Mouse (Mus musculus) limb, embryonic 13.5 days (tissue): ENCODE measurements around the gene Xiap. TPM values are rescaled to one million over a fixed set of nuclear protein-coding genes. Genes with fewer than 3 reads are reported as not detected.
A peak's percentile ranks its signal among the peaks of the same experiment; 100 is the strongest.

Source experiments
- ATAC-seq: fragments of 200-750 bp; cut with Nextera tagmentation; 2 replicates; pipeline ENCODE4 v1.8.0; 2017; ENCODE audit warnings: low read depth, moderate number of reproducible peaks, moderate TSS enrichment; ENCODE audit not compliant: low FRiP score
- H3K27ac ChIP-seq: fragments of 300-500 bp; sonication (generic); 2 replicates; pipeline ENCODE4 v1.5.1; 2015; ENCODE audit warnings: inconsistent platforms, mild to moderate bottlenecking, moderate library complexity
- H3K27me3 ChIP-seq: fragments of 300-500 bp; sonication (generic); 2 replicates; pipeline ENCODE4 v1.6.1; 2015; ENCODE audit warnings: mild to moderate bottlenecking, inconsistent platforms
- H3K36me3 ChIP-seq: fragments of 300-500 bp; sonication (generic); 2 replicates; pipeline ENCODE4 v1.6.1; 2015; ENCODE audit warnings: inconsistent platforms, mild to moderate bottlenecking, moderate library complexity
- H3K4me1 ChIP-seq: fragments of 300-500 bp; sonication (generic); 2 replicates; pipeline ENCODE4 v1.6.1; 2015; ENCODE audit warnings: inconsistent platforms
- H3K4me2 ChIP-seq: fragments of 300-500 bp; sonication (generic); replicated peaks from 2 replicates; pipeline ENCODE4 v1.6.1; 2015; ENCODE audit warnings: inconsistent platforms, mild to moderate bottlenecking, moderate library complexity
- H3K4me3 ChIP-seq: fragments of 300-500 bp; sonication (generic); 2 replicates; pipeline ENCODE4 v1.5.1; 2015; ENCODE audit warnings: moderate library complexity, mild to moderate bottlenecking, inconsistent platforms
- H3K9ac ChIP-seq: fragments of 300-500 bp; sonication (generic); 2 replicates; pipeline ENCODE4 v1.6.1; 2015; ENCODE audit warnings: mild to moderate bottlenecking, inconsistent platforms
- H3K9me3 ChIP-seq: fragments of 300-500 bp; sonication (generic); 2 replicates; pipeline ENCODE4 v1.6.1; 2016; ENCODE audit warnings: inconsistent platforms
- WGBS: fragments of 180-500 bp; shearing (Covaris S2); methylation state at CpG from one replicate; pipeline ENCODE4 v1.1.7; 2015; 5-methylcytosine and 5-hydroxymethylcytosine counted together
- polyA plus RNA-seq: library from polyadenylated mRNA; unstranded; fragments of >200 nt; fragmentation: Nextera tagmentation; extraction: Ambion mirVana; gene quantifications from 2 replicates; pipeline ENCODE4 v1.2.1, GENCODE M21; 2015

Xiap gene
- polyA plus RNA-seq, 1 experiment from 2014 or later: 15.0 TPM

DNA sequence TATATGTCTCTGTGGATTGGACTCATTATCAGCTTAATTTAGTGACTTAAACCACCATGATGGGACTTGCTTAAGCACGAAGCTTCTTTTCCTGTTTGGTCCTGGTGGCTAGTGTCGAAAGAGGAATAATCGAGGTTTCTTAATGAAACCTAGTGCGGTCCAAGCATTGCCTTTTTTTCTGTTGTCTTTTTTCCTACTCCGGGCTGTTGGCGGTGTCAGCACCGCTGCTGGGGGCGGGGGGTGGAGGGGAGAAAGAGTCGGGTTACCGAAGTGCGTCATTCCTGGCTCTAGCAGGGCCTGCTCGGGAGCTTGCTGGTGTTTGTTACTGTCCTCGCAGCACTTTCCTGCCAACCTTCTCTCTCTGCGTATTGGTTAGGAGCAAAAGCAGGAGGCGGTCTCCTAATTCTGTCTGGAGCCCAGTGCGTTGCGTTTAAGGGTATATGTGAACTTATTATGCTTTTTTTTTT is 92.5 kb downstream of the Xiap start:
- 11% methylated on average over 17 of the region's 17 CpGs for WGBS
- H3K27me3 ChIP-seq: no peaks in the 10 kb centered on the region
- peak overlapping the region; percentile 60 for H3K4me2 ChIP-seq
- peak; percentile 80 for ATAC-seq
- H3K9ac ChIP-seq: peak overlapping the region; percentile 70
- H3K4me1 ChIP-seq: no peaks in the 10 kb centered on the region
- H3K36me3 ChIP-seq: no peaks in the 10 kb centered on the region
- H3K27ac ChIP-seq: peak overlapping the region; percentile 94
- peak overlapping the region; percentile 60 for H3K4me3 ChIP-seq
- H3K9me3 ChIP-seq: no peaks in the 10 kb centered on the region

DNA sequence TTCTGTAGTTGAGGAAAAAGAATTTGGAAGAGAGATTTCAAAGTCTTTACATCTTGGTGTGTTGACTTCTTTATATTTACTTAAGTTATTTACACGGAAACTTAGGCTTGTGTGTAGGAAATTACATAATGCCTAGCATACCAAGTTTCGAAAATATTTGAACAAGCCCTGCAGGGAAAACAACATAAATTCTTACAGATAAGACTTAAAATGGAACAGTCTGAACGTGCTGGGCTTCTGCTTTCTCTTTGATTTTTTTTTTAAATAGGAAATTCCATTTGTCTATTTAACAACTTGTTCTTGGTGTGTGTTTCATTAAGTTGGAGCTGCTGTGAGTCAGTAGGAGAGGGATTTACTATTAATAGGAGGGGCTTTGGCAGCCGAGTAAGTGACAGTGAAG is 93.6 kb downstream of the Xiap start:
- Histone ChIP-seq H3K9me3 (no peaks in the 10 kb centered on the region), H3K36me3 (no peaks in the 10 kb centered on the region), H3K4me1 (no peaks in the 10 kb centered on the region), H3K4me3 (peak overlapping the region; percentile 60), H3K27ac (no peak overlapping the region), H3K4me2 (peak overlapping the region; percentile 60), H3K9ac (no peak overlapping the region; the same call in 1 of the 2 replicates), H3K27me3 (no peaks in the 10 kb centered on the region)
- WGBS: 20% methylated on average over 4 of the region's 4 CpGs
- ATAC-seq: no peak

Other genes starting within 250 kb of the Xiap start
- gene Thoc2, start 139.0 kb upstream of the Xiap start, polyA plus RNA-seq: 94.2 and 96.7 TPM in 2 replicates
- 43.0 and 49.6 TPM in 2 replicates for gene Stag2, start 89.6 kb downstream of the Xiap start, polyA plus RNA-seq